Mouse (Mus musculus) spleen, adult 2 months (tissue): ENCODE measurements around the gene Pnkd.

Experiments used
- CTCF ChIP-seq: fragments of 200-500 bp; IDR thresholded peaks from 2 replicates; pipeline ENCODE4 v1.5.1; 2011; ENCODE audit warnings: mild to moderate bottlenecking, inconsistent platforms; ENCODE audit not compliant: insufficient read depth, insufficient read length, insufficient replicate concordance; ENCODE audit errors: extremely low read depth
- POLR2A ChIP-seq: fragments of 200-500 bp; IDR thresholded peaks from 2 replicates; pipeline ENCODE4 v1.6.1; 2011; ENCODE audit warnings: low read depth, low read length, inconsistent platforms

DNA sequence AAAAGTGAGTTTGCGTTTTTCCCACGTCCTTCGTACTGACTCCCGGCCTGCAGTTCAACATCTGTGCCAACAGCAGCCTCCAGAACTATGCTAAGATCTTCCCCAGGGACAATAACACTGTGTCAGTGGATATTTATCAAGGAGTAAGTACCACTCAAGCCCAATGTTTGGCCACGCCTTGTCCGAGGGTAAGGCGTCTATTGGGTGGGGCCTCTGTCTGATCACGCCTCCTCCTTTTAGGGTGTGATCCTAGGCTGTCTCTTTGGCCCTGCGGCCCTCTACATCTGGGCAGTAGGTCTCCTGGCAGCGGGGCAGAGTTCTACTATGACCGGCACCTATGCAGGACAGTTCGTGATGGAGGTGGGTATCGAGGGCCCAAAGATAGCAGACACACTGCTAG lies 98.7 kb downstream of the Pnkd start:
- no peak for TF ChIP-seq POLR2A
- no peak for TF ChIP-seq CTCF
